Mouse (Mus musculus) forebrain, embryonic 10.5 days (tissue): ENCODE data around the gene Lrrk1. TPM values are rescaled to one million over a fixed set of nuclear protein-coding genes. Genes with fewer than 3 reads are reported as not detected.

ENCODE experiments used
- DNase-seq: peaks from one replicate; pipeline ENCODE4 v3.0.0-alpha.2; 2017; ENCODE audit warnings: low spot score; ENCODE audit errors: extremely low spot score
- H3K27ac ChIP-seq: fragments of 300-500 bp; sonication (generic); 2 replicates; pipeline ENCODE4 v1.5.1; 2016; ENCODE audit warnings: mild to moderate bottlenecking
- H3K27me3 ChIP-seq: fragments of 300-500 bp; sonication (generic); 2 replicates; pipeline ENCODE4 v1.6.1; 2016; ENCODE audit warnings: mild to moderate bottlenecking; ENCODE audit not compliant: poor library complexity, severe bottlenecking
- H3K36me3 ChIP-seq: fragments of 300-500 bp; sonication (generic); replicated peaks from 2 replicates; pipeline ENCODE4 v1.6.1; 2016; ENCODE audit warnings: mild to moderate bottlenecking, moderate library complexity
- H3K4me1 ChIP-seq: fragments of 300-500 bp; sonication (generic); 2 replicates; pipeline ENCODE4 v1.6.1; 2016
- H3K4me3 ChIP-seq: fragments of 300-500 bp; sonication (generic); 2 replicates; pipeline ENCODE4 v1.5.1; 2016; ENCODE audit warnings: mild to moderate bottlenecking, moderate library complexity
- H3K9me3 ChIP-seq: fragments of 300-500 bp; sonication (generic); 2 replicates; pipeline ENCODE4 v1.6.1; 2016; ENCODE audit warnings: mild to moderate bottlenecking, moderate library complexity
- WGBS: fragments of 180-500 bp; shearing (Covaris S2); methylation state at CpG from one replicate; pipeline ENCODE4 v1.1.7; 2016; 5-methylcytosine and 5-hydroxymethylcytosine counted together
- polyA plus RNA-seq: library from polyadenylated mRNA; unstranded; fragments of >200 nt; fragmentation: Nextera tagmentation; extraction: Ambion mirVana; gene quantifications from 2 replicates; pipeline ENCODE4 v1.2.1, GENCODE M21; 2016

Gene Lrrk1
- polyA plus RNA-seq, 1 experiment from 2014 or later: 5.8 TPM

GRCm38 (mm10) chr7:66217531-66218094, 170.5 kb downstream of the Lrrk1 start:
- H3K4me1 ChIP-seq: peaks cover 39% of the 10 kb centered on the region
- no peak overlapping the region for H3K4me3 ChIP-seq
- no peaks in the 10 kb centered on the region for H3K36me3 ChIP-seq
- 81% methylated on average over 7 of the region's 7 CpGs for WGBS
- H3K27me3 ChIP-seq: no peaks in the 10 kb centered on the region
- DNase-seq: no peak
- no peaks in the 10 kb centered on the region; the same call in 1 of the 2 replicates for H3K9me3 ChIP-seq
- peak overlapping the region; percentile 76 for H3K27ac ChIP-seq

GRCm38 (mm10) chr7:66217011-66217410, 171.1 kb downstream of the Lrrk1 start:
- 85% methylated on average over 7 of the region's 7 CpGs for WGBS
- Histone ChIP-seq H3K9me3 (no peaks in the 10 kb centered on the region; the same call in 1 of the 2 replicates), H3K4me1 (peaks cover 34% of the 10 kb centered on the region), H3K27me3 (no peaks in the 10 kb centered on the region), H3K27ac (peak overlapping the region; percentile 26; the same call in 1 of the 2 replicates), H3K4me3 (no peak overlapping the region), H3K36me3 (no peaks in the 10 kb centered on the region)
- DNase-seq: no peak

GRCm38 (mm10) chr7:66215911-66216310, 172.2 kb downstream of the Lrrk1 start:
- peaks cover 34% of the 10 kb centered on the region for H3K4me1 ChIP-seq
- no peaks in the 10 kb centered on the region for H3K36me3 ChIP-seq
- H3K27ac ChIP-seq: no peak overlapping the region
- H3K27me3 ChIP-seq: no peaks in the 10 kb centered on the region
- H3K4me3 ChIP-seq: no peak overlapping the region
- H3K9me3 ChIP-seq: no peaks in the 10 kb centered on the region; the same call in 1 of the 2 replicates
- DNase-seq: no peak
- 100% methylated on average over 1 of the region's 1 CpGs for WGBS

GRCm38 (mm10) chr7:66214477-66214876, 173.7 kb downstream of the Lrrk1 start:
- Histone ChIP-seq H3K27ac (no peak overlapping the region), H3K9me3 (no peaks in the 10 kb centered on the region; the same call in 1 of the 2 replicates), H3K36me3 (no peaks in the 10 kb centered on the region), H3K4me3 (no peak overlapping the region), H3K4me1 (peaks cover 31% of the 10 kb centered on the region), H3K27me3 (no peaks in the 10 kb centered on the region)
- DNase-seq: no peak
- 89% methylated on average over 6 of the region's 6 CpGs for WGBS

GRCm38 (mm10) chr7:66212887-66213286, 175.3 kb downstream of the Lrrk1 start:
- DNase-seq: no peak
- H3K27ac ChIP-seq: no peak overlapping the region
- no peaks in the 10 kb centered on the region for H3K27me3 ChIP-seq
- no peaks in the 10 kb centered on the region; the same call in 1 of the 2 replicates for H3K9me3 ChIP-seq
- no peaks in the 10 kb centered on the region for H3K36me3 ChIP-seq
- 87% methylated on average over 1 of the region's 1 CpGs for WGBS
- peaks cover 15% of the 10 kb centered on the region for H3K4me1 ChIP-seq
- H3K4me3 ChIP-seq: no peak overlapping the region

- Histone ChIP-seq H3K27ac (no peak overlapping the region), H3K4me1 (no peaks in the 10 kb centered on the region), H3K4me3 (no peak overlapping the region), H3K36me3 (no peaks in the 10 kb centered on the region), H3K9me3 (peaks cover 3% of the 10 kb centered on the region; the same call in 1 of the 2 replicates), H3K27me3 (no peaks in the 10 kb centered on the region)
- DNase-seq: no peak
- 82% methylated on average over 2 of the region's 2 CpGs for WGBS
Observed at GRCm38 (mm10) chr7:66209920-66210319, 178.2 kb downstream of the Lrrk1 start.

- peaks cover 3% of the 10 kb centered on the region; the same call in 1 of the 2 replicates for H3K9me3 ChIP-seq
- WGBS: 87% methylated on average over 2 of the region's 2 CpGs
- H3K27me3 ChIP-seq: no peaks in the 10 kb centered on the region
- H3K27ac ChIP-seq: no peak overlapping the region
- no peaks in the 10 kb centered on the region for H3K36me3 ChIP-seq
- DNase-seq: no peak
- H3K4me1 ChIP-seq: peaks cover 29% of the 10 kb centered on the region
- no peak overlapping the region for H3K4me3 ChIP-seq
Observed at GRCm38 (mm10) chr7:66201657-66202056, 186.5 kb downstream of the Lrrk1 start.

- Histone ChIP-seq H3K27ac (no peak overlapping the region), H3K27me3 (no peaks in the 10 kb centered on the region), H3K4me3 (no peak overlapping the region), H3K4me1 (peaks cover 29% of the 10 kb centered on the region), H3K36me3 (no peaks in the 10 kb centered on the region), H3K9me3 (peaks cover 3% of the 10 kb centered on the region; the same call in 1 of the 2 replicates)
- WGBS: 68% methylated on average over 8 of the region's 8 CpGs
- DNase-seq: no peak
Observed at GRCm38 (mm10) chr7:66200791-66201450, 187.2 kb downstream of the Lrrk1 start.

- H3K27me3 ChIP-seq: no peaks in the 10 kb centered on the region
- peaks cover 3% of the 10 kb centered on the region; the same call in 1 of the 2 replicates for H3K9me3 ChIP-seq
- WGBS: 83% methylated on average over 3 of the region's 3 CpGs
- no peaks in the 10 kb centered on the region for H3K36me3 ChIP-seq
- no peak for DNase-seq
- no peak overlapping the region for H3K27ac ChIP-seq
- H3K4me3 ChIP-seq: no peak overlapping the region
- peaks cover 29% of the 10 kb centered on the region for H3K4me1 ChIP-seq
Observed at GRCm38 (mm10) chr7:66200383-66200782, 187.8 kb downstream of the Lrrk1 start.

- Histone ChIP-seq H3K27me3 (no peaks in the 10 kb centered on the region), H3K4me1 (peaks cover 29% of the 10 kb centered on the region), H3K27ac (peak overlapping the region; percentile 69), H3K36me3 (no peaks in the 10 kb centered on the region), H3K9me3 (no peaks in the 10 kb centered on the region), H3K4me3 (no peak overlapping the region)
- DNase-seq: no peak
- whole genome bisulfite sequencing: 79% methylated on average over 5 of the region's 5 CpGs
Observed at GRCm38 (mm10) chr7:66199391-66199831, 188.7 kb downstream of the Lrrk1 start.

- Histone ChIP-seq H3K4me3 (no peak overlapping the region), H3K36me3 (no peaks in the 10 kb centered on the region), H3K27me3 (no peaks in the 10 kb centered on the region), H3K4me1 (peaks cover 29% of the 10 kb centered on the region), H3K9me3 (no peaks in the 10 kb centered on the region), H3K27ac (peak overlapping the region; percentile 69; the same call in 1 of the 2 replicates)
- no peak for DNase-seq
- 90% methylated on average over 10 of the region's 10 CpGs for WGBS
Observed at GRCm38 (mm10) chr7:66198416-66198815, 189.7 kb downstream of the Lrrk1 start.

GRCm38 (mm10) chr7:66196609-66197445, 191.3 kb downstream of the Lrrk1 start:
- 86% methylated on average over 11 of the region's 11 CpGs for WGBS
- H3K4me3 ChIP-seq: no peak overlapping the region
- H3K27ac ChIP-seq: peak overlapping the region; percentile 71

More at GRCm38 (mm10) chr7:66196609-66197445, 191.3 kb downstream of the Lrrk1 start:
- Histone ChIP-seq H3K27me3 (no peaks in the 10 kb centered on the region), H3K9me3 (no peaks in the 10 kb centered on the region), H3K4me1 (peaks cover 29% of the 10 kb centered on the region), H3K36me3 (no peaks in the 10 kb centered on the region)
- no peak for DNase-seq
